Mouse (Mus musculus): ENCODE results near the gene Ptpre. TPM values are rescaled to one million over a fixed set of nuclear protein-coding genes. Genes with fewer than 3 reads are reported as not detected.
A peak's percentile ranks its signal among the peaks of the same experiment; 100 is the strongest.

The Ptpre gene
- polyA plus RNA-seq, 1 experiment from 2014 or later, result 3.1 TPM

DNA sequence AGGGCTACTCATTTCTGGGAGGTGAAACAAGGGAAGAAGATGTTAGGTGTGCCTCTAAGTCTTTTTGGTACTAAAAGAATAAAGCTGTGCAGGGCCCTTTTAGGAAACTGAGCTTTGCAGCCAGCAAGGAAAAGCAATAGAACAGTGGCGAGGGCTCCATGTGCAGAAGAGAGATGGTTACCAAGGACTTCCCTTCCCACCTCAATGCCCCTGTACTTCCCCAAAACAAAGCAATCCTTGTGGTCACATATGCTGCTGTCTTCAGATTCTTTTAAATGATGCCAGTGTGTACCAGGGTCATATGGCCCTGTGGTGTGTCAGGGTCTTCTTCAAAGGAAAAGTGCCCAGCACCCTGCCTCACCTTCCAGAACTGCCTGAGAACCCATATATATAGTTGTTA, 167.8 kb downstream of the Ptpre start:
- no peak overlapping the region for H3K27ac ChIP-seq (replicated peaks in 1 of 2; ENCODE audit: control insufficient read depth in 1 of 2, insufficient read depth in 1 of 2, low read depth in 2 of 2, low read length in 2 of 2)
- no peak overlapping the region for H3K4me3 ChIP-seq (ENCODE audit: control insufficient read depth in 1 of 2, insufficient read depth in 1 of 2, low read depth in 1 of 2, low read length in 2 of 2)
- no peaks in the 10 kb centered on the region for H3K27me3 ChIP-seq (ENCODE audit: control insufficient read depth, insufficient read depth, low read length)
- 100% methylated on average over 1 of the region's 1 CpGs for WGBS
- no peak overlapping the region for H3K9ac ChIP-seq (ENCODE audit: low read length)
- H3K4me2 ChIP-seq (ENCODE audit: low read length), result no peak overlapping the region
- peaks cover 99% of the 10 kb centered on the region for H3K36me3 ChIP-seq (ENCODE audit: control insufficient read depth, insufficient read depth, low read length)
- no peaks in the 10 kb centered on the region for H3K9me3 ChIP-seq (ENCODE audit: control insufficient read depth, low read length)
- H3K4me1 ChIP-seq (ENCODE audit: control insufficient read depth in 2 of 2, insufficient read depth in 2 of 2, low read length in 2 of 2), result peaks cover 0 to 1% of the 10 kb centered on the region in 2 experiments; a peak in 2 of 4 replicates
- no peak for ATAC-seq (ENCODE audit: insufficient number of reproducible peaks, insufficient read depth, low FRiP score, low read depth)

DNA sequence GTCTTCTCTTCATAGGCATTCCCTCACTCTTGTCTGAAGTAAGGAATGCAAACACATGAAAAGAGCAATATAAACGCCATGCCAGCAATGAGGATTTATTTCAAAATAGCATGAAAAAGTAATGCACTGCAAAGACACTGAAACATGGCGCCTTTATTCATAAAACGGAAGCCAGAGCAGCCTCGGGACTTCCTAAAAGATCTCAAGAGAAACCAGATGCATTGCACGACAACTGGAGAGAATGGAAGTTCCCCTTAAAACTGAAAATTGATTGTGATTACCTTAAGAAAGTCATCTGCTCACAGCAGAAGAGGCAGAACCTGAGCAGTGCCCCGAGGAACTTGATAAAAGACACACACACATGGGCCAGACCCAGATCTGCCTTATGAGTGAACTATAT, 168.5 kb downstream of the Ptpre start:
- WGBS, result 91% methylated on average over 6 of the region's 6 CpGs
- H3K4me1 ChIP-seq (ENCODE audit: control insufficient read depth in 2 of 2, insufficient read depth in 2 of 2, low read length in 2 of 2), result no peaks in the 10 kb centered on the region
- no peak overlapping the region for H3K9ac ChIP-seq (ENCODE audit: low read length)
- ATAC-seq (ENCODE audit: insufficient number of reproducible peaks, insufficient read depth, low FRiP score, low read depth), result no peak
- H3K36me3 ChIP-seq (ENCODE audit: control insufficient read depth, insufficient read depth, low read length), result peaks cover 99% of the 10 kb centered on the region
- no peak overlapping the region for H3K4me2 ChIP-seq (ENCODE audit: low read length)
- H3K27me3 ChIP-seq (ENCODE audit: control insufficient read depth, insufficient read depth, low read length), result no peaks in the 10 kb centered on the region
- no peak overlapping the region for H3K27ac ChIP-seq (replicated peaks in 1 of 2; ENCODE audit: control insufficient read depth in 1 of 2, insufficient read depth in 1 of 2, low read depth in 2 of 2, low read length in 2 of 2)
- no peak overlapping the region for H3K4me3 ChIP-seq (ENCODE audit: control insufficient read depth in 1 of 2, insufficient read depth in 1 of 2, low read depth in 1 of 2, low read length in 2 of 2)
- no peaks in the 10 kb centered on the region for H3K9me3 ChIP-seq (ENCODE audit: control insufficient read depth, low read length)

GRCm38 (mm10) chr7:135710702-135711101, 173.4 kb downstream of the Ptpre start:
- Histone ChIP-seq H3K4me2 (ENCODE audit: low read length) (no peak overlapping the region), H3K36me3 (ENCODE audit: control insufficient read depth, insufficient read depth, low read length) (peaks cover 53% of the 10 kb centered on the region), H3K9ac (ENCODE audit: low read length) (no peak overlapping the region), H3K27ac (replicated peaks in 1 of 2; ENCODE audit: control insufficient read depth in 1 of 2, insufficient read depth in 1 of 2, low read depth in 2 of 2, low read length in 2 of 2) (no peak overlapping the region), H3K27me3 (ENCODE audit: control insufficient read depth, insufficient read depth, low read length) (no peaks in the 10 kb centered on the region), H3K4me1 (ENCODE audit: control insufficient read depth in 2 of 2, insufficient read depth in 2 of 2, low read length in 2 of 2) (peaks cover 0 to 10% of the 10 kb centered on the region in 2 experiments), H3K4me3 (ENCODE audit: control insufficient read depth in 1 of 2, insufficient read depth in 1 of 2, low read depth in 1 of 2, low read length in 2 of 2) (no peak overlapping the region), H3K9me3 (ENCODE audit: control insufficient read depth, low read length) (no peaks in the 10 kb centered on the region)
- WGBS, result 75% methylated on average over 2 of the region's 2 CpGs
- no peak for ATAC-seq (ENCODE audit: insufficient number of reproducible peaks, insufficient read depth, low FRiP score, low read depth)

DNA sequence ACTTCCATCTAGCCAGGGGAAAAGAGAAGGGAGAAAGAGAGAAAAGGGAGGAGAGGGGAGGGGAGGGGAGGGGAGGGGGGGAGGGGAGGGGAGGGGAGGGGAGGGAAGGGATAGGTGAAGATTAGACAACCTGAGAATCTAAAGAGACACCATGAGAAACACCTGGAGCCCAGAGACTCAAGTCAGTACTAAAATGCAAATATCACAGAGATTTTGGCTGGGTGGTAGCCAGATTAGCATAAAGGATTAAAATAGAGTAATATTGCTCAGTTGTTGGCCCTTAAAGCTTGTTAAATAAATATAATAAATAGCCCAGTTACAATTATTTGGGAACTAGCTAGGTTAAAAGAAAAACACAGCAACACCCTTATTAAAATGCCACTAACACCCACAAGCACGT, 175.3 kb downstream of the Ptpre start:
- Histone ChIP-seq H3K4me1 (ENCODE audit: control insufficient read depth in 2 of 2, insufficient read depth in 2 of 2, low read length in 2 of 2) (peaks cover 2 to 16% of the 10 kb centered on the region in 2 experiments), H3K27me3 (ENCODE audit: control insufficient read depth, insufficient read depth, low read length) (no peaks in the 10 kb centered on the region), H3K9ac (ENCODE audit: low read length) (no peak overlapping the region), H3K4me3 (ENCODE audit: control insufficient read depth in 1 of 2, insufficient read depth in 1 of 2, low read depth in 1 of 2, low read length in 2 of 2) (peak overlapping the region in 1 of 2 experiments; percentile 81; a peak in 1 of 4 replicates), H3K36me3 (ENCODE audit: control insufficient read depth, insufficient read depth, low read length) (peaks cover 35% of the 10 kb centered on the region), H3K9me3 (ENCODE audit: control insufficient read depth, low read length) (no peaks in the 10 kb centered on the region), H3K27ac (replicated peaks in 1 of 2; ENCODE audit: control insufficient read depth in 1 of 2, insufficient read depth in 1 of 2, low read depth in 2 of 2, low read length in 2 of 2) (no peak overlapping the region), H3K4me2 (ENCODE audit: low read length) (no peak overlapping the region)
- WGBS, result 93% methylated on average over 1 of the region's 1 CpGs
- no peak for ATAC-seq (ENCODE audit: insufficient number of reproducible peaks, insufficient read depth, low FRiP score, low read depth)

DNA sequence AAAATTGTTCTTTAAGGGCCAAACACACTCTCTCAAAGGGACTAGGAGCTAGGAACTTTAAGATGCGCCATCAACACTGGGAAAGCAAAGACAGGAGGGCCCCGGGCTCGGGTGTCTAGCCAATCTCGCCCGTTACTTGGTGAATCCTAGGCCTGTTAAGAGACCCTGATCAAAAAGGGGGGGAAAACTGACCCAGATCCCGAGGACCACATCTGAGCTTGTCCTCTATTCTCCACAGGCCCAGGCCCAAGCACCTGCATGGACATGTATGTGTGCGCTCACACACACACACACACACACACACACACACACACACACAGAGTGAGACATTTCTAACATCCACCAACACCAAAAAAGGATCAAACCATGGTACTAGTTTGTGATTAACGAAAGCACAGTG, 176.0 kb downstream of the Ptpre start:
- Histone ChIP-seq H3K27ac (replicated peaks in 1 of 2; ENCODE audit: control insufficient read depth in 1 of 2, insufficient read depth in 1 of 2, low read depth in 2 of 2, low read length in 2 of 2) (no peak overlapping the region), H3K4me3 (ENCODE audit: control insufficient read depth in 1 of 2, insufficient read depth in 1 of 2, low read depth in 1 of 2, low read length in 2 of 2) (peak overlapping the region; percentile 16 to 81; a peak in 3 of 4 replicates), H3K4me2 (ENCODE audit: low read length) (peak overlapping the region; percentile 61), H3K36me3 (ENCODE audit: control insufficient read depth, insufficient read depth, low read length) (peaks cover 27% of the 10 kb centered on the region), H3K9me3 (ENCODE audit: control insufficient read depth, low read length) (no peaks in the 10 kb centered on the region), H3K27me3 (ENCODE audit: control insufficient read depth, insufficient read depth, low read length) (no peaks in the 10 kb centered on the region), H3K9ac (ENCODE audit: low read length) (peak overlapping the region; percentile 86), H3K4me1 (ENCODE audit: control insufficient read depth in 2 of 2, insufficient read depth in 2 of 2, low read length in 2 of 2) (peaks cover 2 to 16% of the 10 kb centered on the region in 2 experiments)
- WGBS, result 72% methylated on average over 8 of the region's 8 CpGs
- ATAC-seq (ENCODE audit: insufficient number of reproducible peaks, insufficient read depth, low FRiP score, low read depth), result no peak

GRCm38 (mm10) chr7:135715166-135715565, 177.9 kb downstream of the Ptpre start:
- Histone ChIP-seq H3K9me3 (ENCODE audit: control insufficient read depth, low read length) (no peaks in the 10 kb centered on the region), H3K4me3 (ENCODE audit: control insufficient read depth in 1 of 2, insufficient read depth in 1 of 2, low read depth in 1 of 2, low read length in 2 of 2) (peak overlapping the region; percentile 81 to 93), H3K36me3 (ENCODE audit: control insufficient read depth, insufficient read depth, low read length) (peaks cover 9% of the 10 kb centered on the region), H3K27me3 (ENCODE audit: control insufficient read depth, insufficient read depth, low read length) (no peaks in the 10 kb centered on the region), H3K27ac (replicated peaks in 1 of 2; ENCODE audit: control insufficient read depth in 1 of 2, insufficient read depth in 1 of 2, low read depth in 2 of 2, low read length in 2 of 2) (peak overlapping the region; percentile 81 to 89; a peak in 2 of 4 replicates), H3K9ac (ENCODE audit: low read length) (peak overlapping the region; percentile 86), H3K4me1 (ENCODE audit: control insufficient read depth in 2 of 2, insufficient read depth in 2 of 2, low read length in 2 of 2) (peaks cover 2 to 16% of the 10 kb centered on the region in 2 experiments), H3K4me2 (ENCODE audit: low read length) (peak overlapping the region; percentile 61)
- ATAC-seq (ENCODE audit: insufficient number of reproducible peaks, insufficient read depth, low FRiP score, low read depth), result no peak
- 3% methylated on average over 7 of the region's 7 CpGs for WGBS

- H3K9me3 ChIP-seq (ENCODE audit: control insufficient read depth, low read length), result no peaks in the 10 kb centered on the region
- H3K4me1 ChIP-seq (ENCODE audit: control insufficient read depth in 2 of 2, insufficient read depth in 2 of 2, low read length in 2 of 2), result peaks cover 2 to 16% of the 10 kb centered on the region in 2 experiments
- peak; percentile 18 for ATAC-seq (ENCODE audit: insufficient number of reproducible peaks, insufficient read depth, low FRiP score, low read depth)
- no peaks in the 10 kb centered on the region for H3K27me3 ChIP-seq (ENCODE audit: control insufficient read depth, insufficient read depth, low read length)
- peak within 1 kb of the TSS; percentile 86 for H3K9ac ChIP-seq (ENCODE audit: low read length)
- 1% methylated on average over 73 of the region's 82 CpGs for WGBS
- H3K27ac ChIP-seq (replicated peaks in 1 of 2; ENCODE audit: control insufficient read depth in 1 of 2, insufficient read depth in 1 of 2, low read depth in 2 of 2, low read length in 2 of 2), result peak within 1 kb of the TSS; percentile 81 to 89
- peaks cover 3% of the 10 kb centered on the region; the same call in 1 of the 2 replicates for H3K36me3 ChIP-seq (ENCODE audit: control insufficient read depth, insufficient read depth, low read length)
- peak within 1 kb of the TSS; percentile 81 to 93 for H3K4me3 ChIP-seq (ENCODE audit: control insufficient read depth in 1 of 2, insufficient read depth in 1 of 2, low read depth in 1 of 2, low read length in 2 of 2)
- H3K4me2 ChIP-seq (ENCODE audit: low read length), result peak within 1 kb of the TSS; percentile 70
Measured at GRCm38 (mm10) chr7:135715642-135716444, 178.6 kb downstream of the Ptpre start, which contains the start of gene Mki67. TSS of gene Mki67 (minus strand) at chr7:135716361.
